Mouse (Mus musculus) thymus, adult 2 months (tissue): Measurements from ENCODE around the gene Map2k1.

ENCODE experiments used
- CTCF ChIP-seq: fragments of 200-500 bp; IDR thresholded peaks from 2 replicates; pipeline ENCODE4 v1.5.1; 2012; ENCODE audit warnings: mild to moderate bottlenecking, control low read depth, low read length, moderate library complexity, borderline replicate concordance; ENCODE audit not compliant: control insufficient read depth, poor library complexity, insufficient read depth; ENCODE audit errors: extremely low read depth
- POLR2A ChIP-seq: fragments of 200-500 bp; IDR thresholded peaks from 2 replicates; pipeline ENCODE4 v1.6.1; 2012; ENCODE audit warnings: mild to moderate bottlenecking, low read length, control low read depth, moderate library complexity; ENCODE audit not compliant: control insufficient read depth, poor library complexity, insufficient read depth; ENCODE audit errors: extremely low read depth

DNA sequence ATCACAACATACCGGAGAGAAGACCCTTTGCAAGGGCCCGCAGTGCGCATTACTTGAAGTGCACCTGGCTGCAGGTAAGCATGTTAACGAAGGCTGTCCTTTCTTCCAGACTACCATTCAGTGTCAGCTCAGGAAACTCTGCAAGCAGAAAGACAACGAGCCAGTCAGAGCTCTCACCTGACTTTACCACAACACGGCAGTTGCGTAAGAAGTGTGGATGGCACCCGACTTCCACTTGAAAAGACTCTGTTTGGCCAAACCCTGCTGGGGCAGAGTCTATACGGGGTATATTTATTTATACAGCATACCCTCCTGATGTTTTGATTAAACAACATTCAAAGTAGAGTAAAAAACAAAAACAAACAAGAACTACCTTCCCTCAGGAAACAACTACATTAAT lies 113.6 kb downstream of the Map2k1 start:
- TF ChIP-seq POLR2A (no peak), CTCF (no peak)
